Comparison of ENCODE assay signal across 21 mouse cellular contexts in the genomic region with DNA sequence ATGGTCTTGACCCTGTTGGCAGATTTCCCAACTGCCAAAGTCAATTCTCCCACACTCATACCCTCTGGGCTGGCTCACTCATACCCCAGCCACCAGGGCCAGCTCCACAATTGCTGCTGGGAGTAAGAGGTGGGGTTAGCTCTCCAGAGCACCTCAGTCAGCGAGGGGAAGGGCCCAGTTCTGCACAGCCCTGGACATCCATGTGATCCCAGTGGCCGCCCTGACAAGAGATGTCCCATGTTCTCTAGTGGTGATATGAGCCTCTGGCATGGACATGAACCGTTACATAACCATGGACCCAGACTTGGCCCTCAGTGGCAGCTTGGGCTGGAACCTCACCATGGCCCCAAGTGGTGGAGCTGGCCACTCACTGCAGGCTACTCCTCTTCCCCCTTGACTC.
DNase-seq lines count a peak whose midpoint lies in the region; ATAC-seq and TF ChIP-seq lines count a peak whose summit lies in the region.
"Had no signal": no experiment of that assay in that cellular context is flagged by ENCODE, and none has a peak within 500 bp of the region (broad histone marks: within the 10 kb centered on the region; RNA-seq: fewer than 3 reads in every experiment).

No protein-coding gene starts in this region.

- no peak for TF ChIP-seq CTCF in intestine, postnatal 0 days (IDR thresholded peaks at IDR 0.05; ENCODE audit: low read depth)

- peak; percentile 25; the same call in 1 of the 2 replicates for ATAC-seq in heart, embryonic 13.5 days (ENCODE audit: extremely low read depth, insufficient number of reproducible peaks, low FRiP score, low TSS enrichment)
- ATAC-seq in intestine, embryonic 14.5 days (replicated peaks; ENCODE audit: low FRiP score, low TSS enrichment, low read depth) = 0 out of 2 replicates have a peak, but pooled peaks have one; percentile 47
- no peak for ATAC-seq in intestine, postnatal 0 days
- 0 out of 2 replicates have a peak, but pooled peaks have one; percentile 23 for ATAC-seq in neural tube, embryonic 11.5 days (ENCODE audit: insufficient read depth, low FRiP score, low TSS enrichment)
- ATAC-seq in forebrain, embryonic 16.5 days = no peak
- ATAC-seq: liver, postnatal 0 days had no signal

- H3K4me2 ChIP-seq in heart, embryonic 13.5 days = no peak overlapping the region
- H3K4me2 ChIP-seq in intestine, embryonic 14.5 days (ENCODE audit: low read length) = no peak overlapping the region
- H3K4me2 ChIP-seq in intestine, postnatal 0 days (replicated peaks; ENCODE audit: low read depth) = no peak overlapping the region
- H3K4me2 ChIP-seq in neural tube, embryonic 11.5 days (ENCODE audit: low read depth) = no peak overlapping the region
- H3K4me2 ChIP-seq in forebrain, embryonic 16.5 days (ENCODE audit: low read length) = no peak overlapping the region
- H3K4me2 ChIP-seq: midbrain, embryonic 12.5 days had no signal

- H3K27ac ChIP-seq in heart, embryonic 13.5 days (replicated peaks) = no peak overlapping the region
- no peak overlapping the region for H3K27ac ChIP-seq in intestine, embryonic 14.5 days (ENCODE audit: low read depth)
- H3K27ac ChIP-seq in intestine, postnatal 0 days (ENCODE audit: low read depth, low read length) = no peak overlapping the region
- no peak overlapping the region for H3K27ac ChIP-seq in neural tube, embryonic 11.5 days (ENCODE audit: low read depth, low read length)
- H3K27ac ChIP-seq in forebrain, embryonic 16.5 days (ENCODE audit: low read length) = no peak overlapping the region
- H3K27ac ChIP-seq: midbrain, embryonic 12.5 days had no signal

- H3K9me3 ChIP-seq in heart, embryonic 13.5 days = no peaks in the 10 kb centered on the region
- no peaks in the 10 kb centered on the region for H3K9me3 ChIP-seq in intestine, embryonic 14.5 days (ENCODE audit: control insufficient read depth, low read length)
- H3K9me3 ChIP-seq in intestine, postnatal 0 days (ENCODE audit: control insufficient read depth) = no peaks in the 10 kb centered on the region
- no peaks in the 10 kb centered on the region for H3K9me3 ChIP-seq in neural tube, embryonic 11.5 days (ENCODE audit: control insufficient read depth, low read length)
- no peaks in the 10 kb centered on the region for H3K9me3 ChIP-seq in forebrain, embryonic 16.5 days (ENCODE audit: control insufficient read depth, low read length)
- H3K9me3 ChIP-seq: midbrain, embryonic 12.5 days had no signal

- no peak overlapping the region for H3K9ac ChIP-seq in heart, embryonic 13.5 days
- H3K9ac ChIP-seq in intestine, embryonic 14.5 days (ENCODE audit: low read length) = no peak overlapping the region
- H3K9ac ChIP-seq in intestine, postnatal 0 days (ENCODE audit: low read depth, low read length) = no peak overlapping the region
- no peak overlapping the region for H3K9ac ChIP-seq in neural tube, embryonic 11.5 days (ENCODE audit: low read length)
- no peak overlapping the region for H3K9ac ChIP-seq in forebrain, embryonic 16.5 days (replicated peaks; ENCODE audit: low read depth, low read length)
- H3K9ac ChIP-seq: liver, postnatal 0 days; midbrain, embryonic 12.5 days had no signal

- H3K4me1 ChIP-seq in heart, embryonic 13.5 days = no peaks in the 10 kb centered on the region
- no peaks in the 10 kb centered on the region for H3K4me1 ChIP-seq in intestine, embryonic 14.5 days (replicated peaks; ENCODE audit: control insufficient read depth, insufficient read depth, low read length)
- no peaks in the 10 kb centered on the region for H3K4me1 ChIP-seq in intestine, postnatal 0 days (replicated peaks; ENCODE audit: control insufficient read depth, insufficient read depth, low read length)
- H3K4me1 ChIP-seq in neural tube, embryonic 11.5 days (ENCODE audit: control insufficient read depth, insufficient read depth, low read length) = no peaks in the 10 kb centered on the region
- no peaks in the 10 kb centered on the region for H3K4me1 ChIP-seq in forebrain, embryonic 16.5 days (replicated peaks; ENCODE audit: control insufficient read depth, insufficient read depth, low read length)
- H3K4me1 ChIP-seq: midbrain, embryonic 12.5 days had no signal

- H3K36me3 ChIP-seq in heart, embryonic 13.5 days = no peaks in the 10 kb centered on the region
- no peaks in the 10 kb centered on the region for H3K36me3 ChIP-seq in intestine, embryonic 14.5 days (ENCODE audit: control insufficient read depth, insufficient read depth, low read length)
- no peaks in the 10 kb centered on the region for H3K36me3 ChIP-seq in intestine, postnatal 0 days (ENCODE audit: control insufficient read depth, insufficient read depth)
- H3K36me3 ChIP-seq in neural tube, embryonic 11.5 days (ENCODE audit: control insufficient read depth, insufficient read depth, low read length) = no peaks in the 10 kb centered on the region
- no peaks in the 10 kb centered on the region for H3K36me3 ChIP-seq in forebrain, embryonic 16.5 days (ENCODE audit: control insufficient read depth, insufficient read depth)
- H3K36me3 ChIP-seq: midbrain, embryonic 12.5 days had no signal

- H3K27me3 ChIP-seq in heart, embryonic 13.5 days (replicated peaks) = no peaks in the 10 kb centered on the region
- no peaks in the 10 kb centered on the region for H3K27me3 ChIP-seq in intestine, embryonic 14.5 days (replicated peaks; ENCODE audit: control insufficient read depth, insufficient read depth, low read length)
- H3K27me3 ChIP-seq in intestine, postnatal 0 days (replicated peaks; ENCODE audit: control insufficient read depth, insufficient read depth, low read length) = 0 out of 2 replicates have a peak, but pooled peaks cover 3% of the 10 kb centered on the region
- no peaks in the 10 kb centered on the region for H3K27me3 ChIP-seq in neural tube, embryonic 11.5 days (ENCODE audit: control insufficient read depth, insufficient read depth, low read length)
- no peaks in the 10 kb centered on the region for H3K27me3 ChIP-seq in forebrain, embryonic 16.5 days (replicated peaks; ENCODE audit: control insufficient read depth, insufficient read depth, low read length)
- H3K27me3 ChIP-seq: midbrain, embryonic 12.5 days had no signal

- no peak for DNase-seq in heart, adult 18-20 months
- DNase-seq in intestine, embryonic 14.5 days (ENCODE audit: low spot score) = no peak
- no peak for DNase-seq in neural tube, embryonic 11.5 days (ENCODE audit: low spot score)
- DNase-seq in neural tube, embryonic 10.5 days (ENCODE audit: extremely low spot score, low spot score) = no peak
- DNase-seq: cerebellum, adult 11 months; cerebellum, adult 9-11 months; gastrocnemius, postnatal 25 days; heart, postnatal 4 days; kidney, adult 8-10 months; kidney, postnatal 25 days; layer of hippocampus, postnatal 36 days; liver; liver, postnatal 0 days; lung, postnatal 14 days; right cerebral cortex, postnatal 25 days; spleen, adult 18-20 months; thymus, postnatal 25 days had no signal

- no peak overlapping the region for H3K4me3 ChIP-seq in heart, embryonic 13.5 days
- no peak overlapping the region for H3K4me3 ChIP-seq in intestine, embryonic 14.5 days (ENCODE audit: low read depth, low read length)
- H3K4me3 ChIP-seq in intestine, postnatal 0 days (ENCODE audit: low read depth, low read length) = no peak overlapping the region
- no peak overlapping the region for H3K4me3 ChIP-seq in neural tube, embryonic 11.5 days (ENCODE audit: low read depth, low read length)
- no peak overlapping the region for H3K4me3 ChIP-seq in forebrain, embryonic 16.5 days (replicated peaks; ENCODE audit: low read length)
- H3K4me3 ChIP-seq: midbrain, embryonic 12.5 days had no signal

- 74% methylated on average over 3 of the region's 3 CpGs for WGBS in heart, embryonic 13.5 days
- WGBS in intestine, embryonic 14.5 days = 89% methylated on average over 3 of the region's 3 CpGs
- WGBS in intestine, postnatal 0 days = 85% methylated on average over 3 of the region's 3 CpGs
- WGBS in neural tube, embryonic 11.5 days = 87% methylated on average over 3 of the region's 3 CpGs
- WGBS in forebrain, embryonic 16.5 days = 92% methylated on average over 3 of the region's 3 CpGs

Comparison
In these comparisons a context has a peak if more than half of its experiments do, and no peak if none do; other contexts are left out.
1. ATAC-seq: peak in heart, embryonic 13.5 days (single experiment), intestine, embryonic 14.5 days (single experiment) and neural tube, embryonic 11.5 days (single experiment); none in intestine, postnatal 0 days (single experiment) and forebrain, embryonic 16.5 days (single experiment).